Mouse (Mus musculus): ENCODE results near the gene Dusp19. TPM values are rescaled to one million over a fixed set of nuclear protein-coding genes. Genes with fewer than 3 reads are reported as not detected.
A peak's percentile ranks its signal among the peaks of the same experiment; 100 is the strongest.

Gene Dusp19
- total and polyA plus RNA-seq, 3 experiments = 5.4 to 9.1 (median 8.9) TPM

GRCm38 (mm10) chr2:80669868-80670666 lies 53.2 kb downstream of the Dusp19 start:
- H3K27me3 ChIP-seq (ENCODE audit: control insufficient read depth, insufficient read depth, low read length) = no peaks in the 10 kb centered on the region
- no peaks in the 10 kb centered on the region for H3K4me1 ChIP-seq (ENCODE audit: control insufficient read depth, insufficient read depth, low read length)
- intact Hi-C loops (cut with DNase I) = loop anchor here (10.0 kb wide), 1 partner anchor 315 kb away; no protein-coding TSS in a partner anchor
- H3K4me3 ChIP-seq = no peak overlapping the region
- no peaks in the 10 kb centered on the region for H3K36me3 ChIP-seq (ENCODE audit: control insufficient read depth, insufficient read depth, low read length)
- H3K9ac ChIP-seq (ENCODE audit: low read depth, low read length) = no peak overlapping the region
- 80% methylated on average over 11 of the region's 11 CpGs for WGBS
- no peaks in the 10 kb centered on the region for H3K79me2 ChIP-seq (replicated peaks; ENCODE audit: control insufficient read depth, insufficient read depth, low read length)
- TF ChIP-seq CTCF (IDR thresholded peaks at IDR 0.05) (peak; percentile 51), EP300 (IDR thresholded peaks at IDR 0.05; ENCODE audit: insufficient read depth, low read depth, low read length) (no peak)
- no peak for DNase-seq
- H3K27ac ChIP-seq = no peak overlapping the region

GRCm38 (mm10) chr2:80678803-80679202 lies 62.0 kb downstream of the Dusp19 start:
- 72% methylated on average over 8 of the region's 8 CpGs for WGBS
- Histone ChIP-seq H3K36me3 (ENCODE audit: control insufficient read depth, insufficient read depth, low read length) (no peaks in the 10 kb centered on the region), H3K4me1 (ENCODE audit: control insufficient read depth, insufficient read depth, low read length) (no peaks in the 10 kb centered on the region), H3K27me3 (ENCODE audit: control insufficient read depth, insufficient read depth, low read length) (no peaks in the 10 kb centered on the region), H3K9ac (ENCODE audit: low read depth, low read length) (no peak overlapping the region), H3K4me3 (no peak overlapping the region), H3K27ac (no peak overlapping the region), H3K79me2 (replicated peaks; ENCODE audit: control insufficient read depth, insufficient read depth, low read length) (no peaks in the 10 kb centered on the region)
- TF ChIP-seq EP300 (IDR thresholded peaks at IDR 0.05; ENCODE audit: insufficient read depth, low read depth, low read length) (no peak), POLR2A (IDR thresholded peaks at IDR 0.05; ENCODE audit: insufficient read depth, low read depth, low read length) (no peak), CTCF (IDR thresholded peaks at IDR 0.05) (no peak)
- intact Hi-C loops (cut with DNase I) = no loop called here
- no peak for DNase-seq

Small RNA genes lying within 50 kb of the gene (microRNA-seq; reads per million reads assigned to microRNA genes)
- gene Mir684-1 = 0 reads per million in 2 experiments

Other genes starting within 250 kb of the Dusp19 start
- 1 to 10 TPM; 5.7 to 6.0 TPM for gene Frzb, start 169.4 kb upstream of the Dusp19 start, total RNA-seq (2021)
- 2.8 and 4.6 TPM in 2 replicates for gene Frzb, start 169.4 kb upstream of the Dusp19 start, polyA plus RNA-seq (2012; rRNA removed)
- gene Nckap1, start 35.7 kb upstream of the Dusp19 start, total RNA-seq (2021) = 10 to 100 TPM; 60.1 to 63.6 TPM
- gene Nckap1, start 35.7 kb upstream of the Dusp19 start, polyA plus RNA-seq (2012; rRNA removed) = 21.9 and 44.6 TPM in 2 replicates
- gene Nup35, start 191 bp downstream of the Dusp19 start, total RNA-seq (2021) = 1 to 10 TPM; 6.0 to 6.5 TPM
- 9.7 and 11.3 TPM in 2 replicates for gene Nup35, start 191 bp downstream of the Dusp19 start, polyA plus RNA-seq (2012; rRNA removed)